Mouse (Mus musculus) mouse embryonic stem cell (cell line): ENCODE results near the gene Pnp2.

Experiments used
- in situ Hi-C, 2 experiments: fragments of 300-500 bp; cut with MboI; formaldehyde crosslinking; loops; 1 replicate in 1 of 2; 3 replicates in 1 of 2; pipeline ENCODE4 v1.14.3; 2019 to 2020; ENCODE audit warnings: low sequenced_read_pairs in 2 of 2, low pct_unique_long_range_greater_than_20kb in 1 of 2, mixed read lengths in 1 of 2; ENCODE audit not compliant: unreplicated experiment in 1 of 2

Pnp2 gene

GRCm38 (mm10) chr14:50987668-50988067, 31.9 kb downstream of the Pnp2 start:
- in situ Hi-C loops = no loop called here

- in situ Hi-C loops = no loop called here
Observed at GRCm38 (mm10) chr14:50991037-50991436, 35.2 kb downstream of the Pnp2 start.

- in situ Hi-C loops = no loop called here
Observed at GRCm38 (mm10) chr14:50997088-50997487, 41.3 kb downstream of the Pnp2 start.

GRCm38 (mm10) chr14:50997999-50998666, 42.3 kb downstream of the Pnp2 start:
- in situ Hi-C loops = no loop called here

GRCm38 (mm10) chr14:51007152-51007801, 51.5 kb downstream of the Pnp2 start, which contains the start of gene Rnase10:
Gene Rnase10 (plus strand): TSS chr14:51007751.
- in situ Hi-C loops = no loop called here

- in situ Hi-C loops = no loop called here
Observed at GRCm38 (mm10) chr14:51007914-51008713, 52.3 kb downstream of the Pnp2 start.

- in situ Hi-C loops = no loop called here
Observed at GRCm38 (mm10) chr14:51008781-51009180, 53.0 kb downstream of the Pnp2 start.

- in situ Hi-C loops = no loop called here
Observed at GRCm38 (mm10) chr14:51009572-51009971, 53.8 kb downstream of the Pnp2 start.
